Mouse (Mus musculus) erythroblast, embryonic 14.5 days (primary cell): ENCODE measurements around the gene Znhit1.

Experiments used
- GATA1 ChIP-seq: IDR thresholded peaks from 2 replicates; pipeline ENCODE4 v1.6.1; 2012; ENCODE audit warnings: low read length, inconsistent platforms, mixed read lengths
- TAL1 ChIP-seq: IDR thresholded peaks from 3 replicates; pipeline ENCODE4 v1.6.1; 2012; ENCODE audit warnings: low read length, inconsistent platforms, mixed read lengths

- TF ChIP-seq GATA1: no peak
- no peak for TF ChIP-seq TAL1
These were observed 27.8 kb downstream of the Znhit1 start for GRCm38 (mm10) chr5:136960053-136960452.
